8 mouse cellular contexts compared by ENCODE assay signal in the genomic region with DNA sequence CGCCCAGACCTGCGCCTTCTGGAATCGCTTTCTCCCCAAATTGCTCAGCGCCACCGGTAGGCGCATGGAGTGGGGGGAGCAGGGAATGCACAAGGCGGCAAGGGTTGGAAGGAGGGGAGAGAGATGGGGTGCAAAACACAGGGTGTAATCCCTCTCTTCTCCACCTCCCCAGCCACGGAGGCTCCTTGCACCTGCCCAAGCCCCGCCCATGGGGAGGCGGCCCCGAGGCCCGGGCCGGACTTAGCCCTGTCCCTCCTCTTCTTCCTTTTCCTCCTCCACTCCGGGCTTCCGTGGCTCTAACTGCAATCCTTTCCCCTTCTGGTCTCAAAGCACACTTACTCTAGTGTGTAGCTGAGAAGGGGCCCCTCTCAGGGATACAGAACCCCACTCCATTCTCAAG. TPM values are rescaled to one million over a fixed set of nuclear protein-coding genes. Genes with fewer than 3 reads are reported as not detected.
A peak's percentile ranks its signal among the peaks of the same experiment; 100 is the strongest.
DNase-seq lines count a peak whose midpoint lies in the region; ATAC-seq and TF ChIP-seq lines count a peak whose summit lies in the region.

No protein-coding gene starts in this region.

- H3K9ac ChIP-seq in heart, embryonic 14.5 days (ENCODE audit: low read length) = peak overlapping the region; percentile 87
- peak overlapping the region; percentile 80 for H3K9ac ChIP-seq in liver, embryonic 16.5 days (ENCODE audit: low read depth, low read length)
- peak overlapping the region; percentile 66 for H3K9ac ChIP-seq in neural tube, embryonic 12.5 days

- peak; percentile 48 for ATAC-seq in erythroblast, adult 5-6 weeks (replicated peaks; ENCODE audit: low FRiP score, poor library complexity, severe bottlenecking)
- peak; percentile 9; the same call in 1 of the 2 replicates for ATAC-seq in heart, embryonic 14.5 days (ENCODE audit: insufficient number of reproducible peaks, insufficient read depth, low FRiP score, low read depth)
- peak; percentile 37 for ATAC-seq in liver, embryonic 16.5 days (ENCODE audit: low read depth)
- no peak for ATAC-seq in neural tube, embryonic 12.5 days (ENCODE audit: low FRiP score, low read depth)

- TF ChIP-seq CTCF in bone marrow, adult 2 months (IDR thresholded peaks at IDR 0.05; ENCODE audit: control insufficient read depth, insufficient read depth, low read length) = no peak
- no peak for TF ChIP-seq CTCF in testis, adult 2 months (IDR thresholded peaks at IDR 0.05; ENCODE audit: control insufficient read depth, insufficient read depth, insufficient replicate concordance, low read depth, low read length)

- peaks cover 34% of the 10 kb centered on the region for H3K36me3 ChIP-seq in heart, embryonic 14.5 days (ENCODE audit: control insufficient read depth, insufficient read depth, low read length)
- H3K36me3 ChIP-seq in liver, embryonic 16.5 days (ENCODE audit: control insufficient read depth, insufficient read depth) = peaks cover 35% of the 10 kb centered on the region
- H3K36me3 ChIP-seq in neural tube, embryonic 12.5 days = peaks cover 34% of the 10 kb centered on the region
- peaks cover 4% of the 10 kb centered on the region for H3K36me3 ChIP-seq in testis, adult 2 months (ENCODE audit: control insufficient read depth, insufficient read depth, low read length)

- H3K4me3 ChIP-seq in bone marrow, adult 2 months (replicated peaks; ENCODE audit: control insufficient read depth, low read depth, low read length) = peak overlapping the region; percentile 65
- peak overlapping the region; percentile 58 to 72 for H3K4me3 ChIP-seq in heart, embryonic 14.5 days (ENCODE audit: control insufficient read depth in 1 of 2, insufficient read depth in 1 of 2, low read depth in 1 of 2, low read length in 2 of 2)
- peak overlapping the region; percentile 79 for H3K4me3 ChIP-seq in liver, embryonic 16.5 days (ENCODE audit: low read depth, low read length)
- H3K4me3 ChIP-seq in neural tube, embryonic 12.5 days = peak overlapping the region; percentile 51
- H3K4me3 ChIP-seq in testis, adult 2 months (ENCODE audit: control insufficient read depth, low read depth, low read length) = peak overlapping the region; percentile 26; the same call in 1 of the 2 replicates

- no peaks in the 10 kb centered on the region for H3K4me1 ChIP-seq in bone marrow, adult 2 months (ENCODE audit: control insufficient read depth, insufficient read depth, low read length)
- H3K4me1 ChIP-seq in heart, embryonic 14.5 days (ENCODE audit: control insufficient read depth in 2 of 2, insufficient read depth in 2 of 2, low read length in 2 of 2) = peaks cover 12 to 35% of the 10 kb centered on the region in 2 experiments
- H3K4me1 ChIP-seq in liver, embryonic 16.5 days (ENCODE audit: control insufficient read depth, low read depth, low read length) = peaks cover 58% of the 10 kb centered on the region
- peaks cover 34% of the 10 kb centered on the region for H3K4me1 ChIP-seq in neural tube, embryonic 12.5 days
- peaks cover 22% of the 10 kb centered on the region for H3K4me1 ChIP-seq in testis, adult 2 months (ENCODE audit: control insufficient read depth, insufficient read depth, low read length)

- DNase-seq in CD4-positive helper T cell, adult 2 months (ENCODE audit: low read depth, low spot score) = peak; percentile 75
- DNase-seq in kidney, postnatal 10 days = peak; percentile 90

- H3K27ac ChIP-seq in bone marrow, adult 2 months (ENCODE audit: control insufficient read depth, insufficient read depth, low read depth, low read length, poor library complexity) = peak overlapping the region; percentile 28
- H3K27ac ChIP-seq in heart, embryonic 14.5 days (replicated peaks in 1 of 2; ENCODE audit: control insufficient read depth in 1 of 2, insufficient read depth in 1 of 2, low read depth in 2 of 2, low read length in 2 of 2) = peak overlapping the region; percentile 45 to 94; a peak in 3 of 4 replicates
- peak overlapping the region; percentile 100 for H3K27ac ChIP-seq in liver, embryonic 16.5 days (ENCODE audit: low read length)
- no peak overlapping the region for H3K27ac ChIP-seq in neural tube, embryonic 12.5 days
- H3K27ac ChIP-seq in testis, adult 2 months (ENCODE audit: control insufficient read depth, insufficient read depth, low read depth, low read length) = peak overlapping the region; percentile 94; the same call in 1 of the 2 replicates

- peak overlapping the region; percentile 99 for H3K4me2 ChIP-seq in heart, embryonic 14.5 days (ENCODE audit: low read length)
- peak overlapping the region; percentile 100 for H3K4me2 ChIP-seq in liver, embryonic 16.5 days (ENCODE audit: low read depth, low read length)
- peak overlapping the region; percentile 96 for H3K4me2 ChIP-seq in neural tube, embryonic 12.5 days (replicated peaks)

- TF ChIP-seq POLR2A in bone marrow, adult 2 months (IDR thresholded peaks at IDR 0.05; ENCODE audit: borderline replicate concordance, control insufficient read depth, low read depth, low read length) = peak; percentile 49; the same call in 1 of the 2 replicates
- no peak for TF ChIP-seq POLR2A in testis, adult 2 months (IDR thresholded peaks at IDR 0.05; ENCODE audit: control insufficient read depth, low read depth, low read length)

- H3K27me3 ChIP-seq in heart, embryonic 14.5 days (ENCODE audit: control insufficient read depth, insufficient read depth, low read length) = peaks cover 33% of the 10 kb centered on the region
- H3K27me3 ChIP-seq in liver, embryonic 16.5 days (ENCODE audit: control insufficient read depth, insufficient read depth, low read depth, low read length) = peaks cover 13% of the 10 kb centered on the region
- peaks cover 38% of the 10 kb centered on the region for H3K27me3 ChIP-seq in neural tube, embryonic 12.5 days (replicated peaks)
- H3K27me3 ChIP-seq in testis, adult 2 months (ENCODE audit: control insufficient read depth, insufficient read depth, low read length) = 0 out of 2 replicates have a peak, but pooled peaks cover 3% of the 10 kb centered on the region

- WGBS in bone marrow, adult 2 months = 2% methylated on average over 15 of the region's 15 CpGs
- WGBS in heart, embryonic 14.5 days = 1% methylated on average over 11 of the region's 15 CpGs
- WGBS in liver, embryonic 16.5 days (ENCODE audit: insufficient replicate concordance) = under 1% methylated on average over 15 of the region's 15 CpGs
- 0% methylated on average over 15 of the region's 15 CpGs for WGBS in neural tube, embryonic 12.5 days

- H3K9me3 ChIP-seq in heart, embryonic 14.5 days (ENCODE audit: control insufficient read depth, low read length) = no peaks in the 10 kb centered on the region
- H3K9me3 ChIP-seq in liver, embryonic 16.5 days (replicated peaks; ENCODE audit: control insufficient read depth, low read length) = no peaks in the 10 kb centered on the region
- H3K9me3 ChIP-seq in neural tube, embryonic 12.5 days = no peaks in the 10 kb centered on the region

RNA-seq across cellular contexts. Expression of gene Ufsp1, which starts 1.1 kb away (rescaled TPM):
- polyA plus RNA-seq in bone marrow, adult 2 months (2011; ENCODE audit: insufficient read depth, insufficient read length, low replicate concordance, missing spikeins) = 74.0 and 131 TPM in 2 replicates
- 19.0 and 21.7 TPM in 2 replicates for total RNA-seq in erythroblast, adult 5-6 weeks (2015; ENCODE audit: low replicate concordance)
- total RNA-seq in erythroblast, adult 5-6 weeks (2017; ENCODE audit: low replicate concordance) = 16.6 and 27.9 TPM in 2 replicates
- 7.1 and 7.4 TPM in 2 replicates for polyA plus RNA-seq in heart, embryonic 14.5 days (2014; fragmentation: Nextera tagmentation; extraction: Ambion mirVana)
- 7.0 and 7.8 TPM in 2 replicates for polyA plus RNA-seq in liver, embryonic 16.5 days (2015; fragmentation: Nextera tagmentation; extraction: Ambion mirVana)
- 11.4 and 11.6 TPM in 2 replicates for polyA plus RNA-seq in neural tube, embryonic 12.5 days (2016; fragmentation: Nextera tagmentation; extraction: Ambion mirVana)
- 1.6 and 1.7 TPM in 2 replicates for polyA plus RNA-seq in testis, adult 2 months (2012; rRNA removed)

RNA-seq across cellular contexts. Expression of gene Ache, which starts 6.0 kb away (rescaled TPM):
- 115 and 217 TPM in 2 replicates for polyA plus RNA-seq in bone marrow, adult 2 months (2011; ENCODE audit: insufficient read depth, insufficient read length, low replicate concordance, missing spikeins)
- total RNA-seq in erythroblast, adult 5-6 weeks (2015; ENCODE audit: low replicate concordance) = 63.5 and 69.6 TPM in 2 replicates
- total RNA-seq in erythroblast, adult 5-6 weeks (2017; ENCODE audit: low replicate concordance) = 55.2 and 63.8 TPM in 2 replicates
- 11.2 and 12.5 TPM in 2 replicates for polyA plus RNA-seq in heart, embryonic 14.5 days (2014; fragmentation: Nextera tagmentation; extraction: Ambion mirVana)
- 14.4 and 18.6 TPM in 2 replicates for polyA plus RNA-seq in liver, embryonic 16.5 days (2015; fragmentation: Nextera tagmentation; extraction: Ambion mirVana)
- polyA plus RNA-seq in neural tube, embryonic 12.5 days (2016; fragmentation: Nextera tagmentation; extraction: Ambion mirVana) = 20.6 and 23.5 TPM in 2 replicates
- polyA plus RNA-seq in testis, adult 2 months (2012; rRNA removed) = 0.09 and 0.30 TPM in 2 replicates

RNA-seq across cellular contexts. Expression of gene Srrt, which starts 14.2 kb away (rescaled TPM):
- polyA plus RNA-seq in bone marrow, adult 2 months (2011; ENCODE audit: insufficient read depth, insufficient read length, low replicate concordance, missing spikeins) = 304 and 461 TPM in 2 replicates
- total RNA-seq in erythroblast, adult 5-6 weeks (2015; ENCODE audit: low replicate concordance) = 85.7 and 166 TPM in 2 replicates
- total RNA-seq in erythroblast, adult 5-6 weeks (2017; ENCODE audit: low replicate concordance) = 227 and 383 TPM in 2 replicates
- 58.6 and 69.9 TPM in 2 replicates for polyA plus RNA-seq in heart, embryonic 14.5 days (2014; fragmentation: Nextera tagmentation; extraction: Ambion mirVana)
- polyA plus RNA-seq in liver, embryonic 16.5 days (2015; fragmentation: Nextera tagmentation; extraction: Ambion mirVana) = 68.0 and 69.7 TPM in 2 replicates
- polyA plus RNA-seq in neural tube, embryonic 12.5 days (2016; fragmentation: Nextera tagmentation; extraction: Ambion mirVana) = 155 and 167 TPM in 2 replicates
- 174 and 178 TPM in 2 replicates for polyA plus RNA-seq in testis, adult 2 months (2012; rRNA removed)

RNA-seq across cellular contexts. Expression of gene Trip6, which starts 20.9 kb away (rescaled TPM):
- 9.0 and 15.5 TPM in 2 replicates for polyA plus RNA-seq in bone marrow, adult 2 months (2011; ENCODE audit: insufficient read depth, insufficient read length, low replicate concordance, missing spikeins)
- 0.96 and 2.1 TPM in 2 replicates for total RNA-seq in erythroblast, adult 5-6 weeks (2015; ENCODE audit: low replicate concordance)
- 2.6 TPM in 1 of 2 replicates, not detected in the other for total RNA-seq in erythroblast, adult 5-6 weeks (2017; ENCODE audit: low replicate concordance)
- 32.3 and 38.9 TPM in 2 replicates for polyA plus RNA-seq in heart, embryonic 14.5 days (2014; fragmentation: Nextera tagmentation; extraction: Ambion mirVana)
- polyA plus RNA-seq in liver, embryonic 16.5 days (2015; fragmentation: Nextera tagmentation; extraction: Ambion mirVana) = 9.3 and 9.6 TPM in 2 replicates
- 31.7 and 36.2 TPM in 2 replicates for polyA plus RNA-seq in neural tube, embryonic 12.5 days (2016; fragmentation: Nextera tagmentation; extraction: Ambion mirVana)
- 4.1 and 5.2 TPM in 2 replicates for polyA plus RNA-seq in testis, adult 2 months (2012; rRNA removed)

RNA-seq across cellular contexts. Expression of gene Slc12a9, which starts 40.1 kb away (rescaled TPM):
- 10.9 and 14.4 TPM in 2 replicates for polyA plus RNA-seq in bone marrow, adult 2 months (2011; ENCODE audit: insufficient read depth, insufficient read length, low replicate concordance, missing spikeins)
- total RNA-seq in erythroblast, adult 5-6 weeks (2015; ENCODE audit: low replicate concordance) = 1.9 TPM in 2 replicates
- total RNA-seq in erythroblast, adult 5-6 weeks (2017; ENCODE audit: low replicate concordance) = 0.43 and 0.98 TPM in 2 replicates
- 5.3 and 5.7 TPM in 2 replicates for polyA plus RNA-seq in heart, embryonic 14.5 days (2014; fragmentation: Nextera tagmentation; extraction: Ambion mirVana)
- 2.8 and 3.0 TPM in 2 replicates for polyA plus RNA-seq in liver, embryonic 16.5 days (2015; fragmentation: Nextera tagmentation; extraction: Ambion mirVana)
- 24.4 and 25.1 TPM in 2 replicates for polyA plus RNA-seq in neural tube, embryonic 12.5 days (2016; fragmentation: Nextera tagmentation; extraction: Ambion mirVana)
- polyA plus RNA-seq in testis, adult 2 months (2012; rRNA removed) = 3.6 and 4.4 TPM in 2 replicates

Comparison
In these comparisons a context has a peak if more than half of its experiments do, and no peak if none do; other contexts are left out.
1. H3K4me3 ChIP-seq: peak in every context shown above with its lines; median percentile 79 in liver, embryonic 16.5 days; 65 in bone marrow, adult 2 months; 65 in heart, embryonic 14.5 days; 51 in neural tube, embryonic 12.5 days; 26 in testis, adult 2 months.